Mouse (Mus musculus) heart, postnatal 14 days (tissue): ENCODE measurements around the gene Dppa1. TPM values are rescaled to one million over a fixed set of nuclear protein-coding genes. Genes with fewer than 3 reads are reported as not detected.
"Not testable (repeated sequence)": the region's sequence is repeated elsewhere in the genome, so short reads cannot be mapped to it uniquely, and the experiment has no call there.

Experiments used
- DNase-seq, 2 experiments: peaks; one replicate each; pipeline ENCODE4 v3.0.0; 2021 to 2022
- intact Hi-C: fragments of 180-260 bp; cut with DNase I; formaldehyde crosslinking; loops from one replicate; pipeline ENCODE4 v1.15.1; 2025
- long read RNA-seq, 2 experiments: library from polyadenylated mRNA; stranded (forward); transcript quantifications; one replicate each; pipeline ENCODE4 v2.0.0; 2021
- total RNA-seq, 2 experiments: library from RNA; stranded (reverse); gene quantifications; 2 replicates each; pipeline ENCODE4 v1.2.3; 2021

The Dppa1 gene
- total RNA-seq = not detected
- long read RNA-seq, experiment 1 = 0 reads
- long read RNA-seq, experiment 2 = 0 reads

- intact Hi-C loops = no loop called here
- DNase-seq = no peak
These were observed at the start of gene Dppa1 for GRCm38 (mm10) chr11:46629211-46629795. Gene Dppa1 (minus strand): TSS chr11:46629261.

- DNase-seq = no peak
- intact Hi-C loops = no loop called here
These were observed 38.9 kb upstream of the Dppa1 start for GRCm38 (mm10) chr11:46667938-46668337.

GRCm38 (mm10) chr11:46667105-46667504, 38.0 kb upstream of the Dppa1 start:
- no peak for DNase-seq
- intact Hi-C loops = no loop called here

- DNase-seq = peak in 1 of 2 experiments; percentile 6
- intact Hi-C loops = no loop called here
These were observed 36.8 kb upstream of the Dppa1 start for GRCm38 (mm10) chr11:46665599-46666522.

- intact Hi-C loops = no loop called here
- DNase-seq = no peak
These were observed 34.2 kb upstream of the Dppa1 start for GRCm38 (mm10) chr11:46663215-46663614.

- intact Hi-C loops = no loop called here
- no peak for DNase-seq
These were observed 23.4 kb upstream of the Dppa1 start for GRCm38 (mm10) chr11:46652476-46652875.

- DNase-seq = not testable (repeated sequence)
- intact Hi-C loops = loop anchor here (1.0 kb wide), 2 partner anchors 22 to 103 kb away; no protein-coding TSS in a partner anchor
These were observed 20.6 kb upstream of the Dppa1 start for GRCm38 (mm10) chr11:46649655-46650054.

- DNase-seq = no peak
- intact Hi-C loops = no loop called here
These were observed 15.8 kb upstream of the Dppa1 start for GRCm38 (mm10) chr11:46644824-46645223.

GRCm38 (mm10) chr11:46636568-46636967, 7.5 kb upstream of the Dppa1 start:
- DNase-seq = no peak
- intact Hi-C loops = loop anchor here (10.0 kb wide), 1 partner anchor 192 kb away; no protein-coding TSS in a partner anchor

- DNase-seq = not testable (repeated sequence)
- intact Hi-C loops = loop anchor here (10.0 kb wide), 1 partner anchor 191 kb away; no protein-coding TSS in a partner anchor
These were observed 6.5 kb upstream of the Dppa1 start for GRCm38 (mm10) chr11:46635516-46635915.

- peak; percentile 10 to 40 for DNase-seq
- intact Hi-C loops = loop anchor here (10.0 kb wide), 1 partner anchor 187 kb away; no protein-coding TSS in a partner anchor
These were observed 2.6 kb upstream of the Dppa1 start for GRCm38 (mm10) chr11:46631635-46632034.

- no peak for DNase-seq
- intact Hi-C loops = no loop called here
These were observed 8.5 kb downstream of the Dppa1 start for GRCm38 (mm10) chr11:46620414-46621168.

- no peak for DNase-seq
- intact Hi-C loops = no loop called here
These were observed 9.1 kb downstream of the Dppa1 start for GRCm38 (mm10) chr11:46619929-46620328.

GRCm38 (mm10) chr11:46592416-46592815, 36.6 kb downstream of the Dppa1 start:
- DNase-seq = no peak
- intact Hi-C loops = no loop called here

GRCm38 (mm10) chr11:46582741-46583140, 46.3 kb downstream of the Dppa1 start:
- intact Hi-C loops = no loop called here
- no peak for DNase-seq

GRCm38 (mm10) chr11:46580428-46580827, 48.6 kb downstream of the Dppa1 start:
- DNase-seq = no peak
- intact Hi-C loops = no loop called here

- DNase-seq = peak in 1 of 2 experiments; percentile 8
- intact Hi-C loops = no loop called here
These were observed 50.2 kb downstream of the Dppa1 start for GRCm38 (mm10) chr11:46578771-46579281.

GRCm38 (mm10) chr11:46571327-46571726, 57.7 kb downstream of the Dppa1 start, which contains the start of gene BC053393:
Gene BC053393 (plus strand): TSS chr11:46571536.
- intact Hi-C loops = no loop called here

GRCm38 (mm10) chr11:46569107-46569506, 60.0 kb downstream of the Dppa1 start:
- DNase-seq = no peak
- intact Hi-C loops = no loop called here

More at GRCm38 (mm10) chr11:46571327-46571726, 57.7 kb downstream of the Dppa1 start, which contains the start of gene BC053393:
- DNase-seq = no peak

GRCm38 (mm10) chr11:46565967-46566366, 63.1 kb downstream of the Dppa1 start:
- DNase-seq = no peak
- intact Hi-C loops = no loop called here
